Comparison of ENCODE assay signal across 24 mouse cellular contexts in genomic region chr9:96756638-96757435, GRCm38 (mm10). TPM values are rescaled to one million over a fixed set of nuclear protein-coding genes. Genes with fewer than 3 reads are reported as not detected.
DNase-seq lines count a peak whose midpoint lies in the region; ATAC-seq and TF ChIP-seq lines count a peak whose summit lies in the region.
"Had no signal": no experiment of that assay in that cellular context is flagged by ENCODE, and none has a peak within 500 bp of the region (broad histone marks: within the 10 kb centered on the region; RNA-seq: fewer than 3 reads in every experiment).

No protein-coding gene starts in this region.

- H3K27ac ChIP-seq in CH12.LX (ENCODE audit: insufficient read depth, low read depth), result peak overlapping the region; percentile 88
- no peak overlapping the region for H3K27ac ChIP-seq in stomach, postnatal 0 days (replicated peaks)
- no peak overlapping the region for H3K27ac ChIP-seq in heart, embryonic 11.5 days (ENCODE audit: low read depth, low read length)
- H3K27ac ChIP-seq: embryonic facial prominence, embryonic 12.5 days; embryonic facial prominence, embryonic 15.5 days; forebrain, embryonic 12.5 days; heart, adult 2 months; heart, embryonic 10.5 days; hindbrain, embryonic 12.5 days; hindbrain, embryonic 15.5 days; intestine, embryonic 15.5 days had no signal

- no peak for TF ChIP-seq RAD21 in CH12.LX (IDR thresholded peaks at IDR 0.05; ENCODE audit: low read depth, low read length)

- no peaks in the 10 kb centered on the region for H3K36me3 ChIP-seq in CH12.LX (replicated peaks in 1 of 2; ENCODE audit: control insufficient read depth in 1 of 2, insufficient read depth in 1 of 2, low read length in 1 of 2)
- H3K36me3 ChIP-seq in myocyte (ENCODE audit: control insufficient read depth, insufficient read depth), result no peaks in the 10 kb centered on the region
- no peaks in the 10 kb centered on the region for H3K36me3 ChIP-seq in stomach, postnatal 0 days (ENCODE audit: control insufficient read depth, insufficient read depth, low read length)
- H3K36me3 ChIP-seq in heart, embryonic 11.5 days (ENCODE audit: control insufficient read depth, insufficient read depth, low read length), result no peaks in the 10 kb centered on the region
- H3K36me3 ChIP-seq: embryonic facial prominence, embryonic 12.5 days; embryonic facial prominence, embryonic 15.5 days; forebrain, embryonic 12.5 days; heart, embryonic 10.5 days; hindbrain, embryonic 12.5 days; hindbrain, embryonic 15.5 days; intestine, embryonic 15.5 days had no signal

- dilution Hi-C loops in CH12.LX (cut with MboI; ENCODE audit: extremely low pct_ligation_motif_present, extremely low pct_unique_long_range_greater_than_20kb, low sequenced_read_pairs), result no loop called here

- no peak overlapping the region for H3ac ChIP-seq in myocyte (ENCODE audit: control insufficient read depth, insufficient read length)

- ATAC-seq in erythroblast, adult 5-6 weeks (replicated peaks; ENCODE audit: low FRiP score, poor library complexity, severe bottlenecking), result no peak
- no peak for ATAC-seq in stomach, postnatal 0 days (ENCODE audit: low FRiP score, low TSS enrichment)
- no peak for ATAC-seq in heart, embryonic 11.5 days (replicated peaks; ENCODE audit: insufficient number of reproducible peaks, low FRiP score, low TSS enrichment)
- ATAC-seq: forebrain, embryonic 16.5 days; intestine, embryonic 15.5 days; Patski had no signal

- TF ChIP-seq POLR2A in CH12.LX (IDR thresholded peaks at IDR 0.05; ENCODE audit: low read depth, low read length) (no peak), myocyte (IDR thresholded peaks at IDR 0.05; ENCODE audit: insufficient read length, low read depth) (no peak)

- peak; percentile 79 for TF ChIP-seq EP300 in CH12.LX (IDR thresholded peaks at IDR 0.05; ENCODE audit: low read length)
- TF ChIP-seq EP300 in stomach, postnatal 0 days (optimal IDR thresholded peaks at IDR 0.05), result no peak

- WGBS in stomach, postnatal 0 days, result 83% methylated on average over 9 of the region's 9 CpGs
- 73% methylated on average over 9 of the region's 9 CpGs for WGBS in heart, embryonic 11.5 days (ENCODE audit: insufficient replicate concordance)

- H3K4me3 ChIP-seq in CH12.LX (replicated peaks in 1 of 3; ENCODE audit: low read depth in 2 of 3, low read length in 2 of 3, poor library complexity in 1 of 3) (no peak overlapping the region), myocyte (no peak overlapping the region)
- no peak overlapping the region for H3K4me3 ChIP-seq in stomach, postnatal 0 days (ENCODE audit: low read depth, low read length)
- no peak overlapping the region for H3K4me3 ChIP-seq in heart, embryonic 11.5 days (ENCODE audit: low read depth, low read length)
- H3K4me3 ChIP-seq: embryonic facial prominence, embryonic 12.5 days; embryonic facial prominence, embryonic 15.5 days; erythroblast, embryonic 14.5 days; forebrain, embryonic 12.5 days; heart, adult 2 months; heart, embryonic 10.5 days; hindbrain, embryonic 12.5 days; hindbrain, embryonic 15.5 days; intestine, embryonic 15.5 days had no signal

- H3K9me3 ChIP-seq in CH12.LX (replicated peaks; ENCODE audit: low read length), result peaks cover 2% of the 10 kb centered on the region
- no peaks in the 10 kb centered on the region for H3K9me3 ChIP-seq in stomach, postnatal 0 days (ENCODE audit: control insufficient read depth, low read length)
- no peaks in the 10 kb centered on the region for H3K9me3 ChIP-seq in heart, embryonic 11.5 days (replicated peaks; ENCODE audit: control insufficient read depth, low read length)
- H3K9me3 ChIP-seq: embryonic facial prominence, embryonic 12.5 days; embryonic facial prominence, embryonic 15.5 days; forebrain, embryonic 12.5 days; heart, embryonic 10.5 days; hindbrain, embryonic 12.5 days; hindbrain, embryonic 15.5 days; intestine, embryonic 15.5 days had no signal

- peak overlapping the region; percentile 52 for H3K4me2 ChIP-seq in CH12.LX (ENCODE audit: insufficient read depth, low read depth, poor library complexity, severe bottlenecking)
- no peak overlapping the region for H3K4me2 ChIP-seq in myocyte (ENCODE audit: low read depth)
- H3K4me2 ChIP-seq in stomach, postnatal 0 days (replicated peaks; ENCODE audit: low read depth), result no peak overlapping the region
- H3K4me2 ChIP-seq in heart, embryonic 11.5 days, result no peak overlapping the region
- H3K4me2 ChIP-seq: embryonic facial prominence, embryonic 12.5 days; embryonic facial prominence, embryonic 15.5 days; forebrain, embryonic 12.5 days; hindbrain, embryonic 12.5 days; hindbrain, embryonic 15.5 days; intestine, embryonic 15.5 days had no signal

- H3K79me2 ChIP-seq in CH12.LX (replicated peaks; ENCODE audit: control insufficient read depth, extremely low read depth, insufficient read depth, poor library complexity, severe bottlenecking) (peaks cover 3% of the 10 kb centered on the region; the same call in 1 of the 2 replicates), myocyte (ENCODE audit: control insufficient read depth, insufficient read depth) (peaks cover 3% of the 10 kb centered on the region)

- peaks cover 24 to 50% of the 10 kb centered on the region in 2 experiments for H3K4me1 ChIP-seq in CH12.LX (ENCODE audit: control insufficient read depth in 1 of 2, insufficient read depth in 2 of 2)
- peaks cover 3% of the 10 kb centered on the region; the same call in 1 of the 2 replicates for H3K4me1 ChIP-seq in stomach, postnatal 0 days (replicated peaks; ENCODE audit: control insufficient read depth, insufficient read depth)
- H3K4me1 ChIP-seq in heart, embryonic 11.5 days (ENCODE audit: control insufficient read depth, insufficient read depth, low read length), result peaks cover 15% of the 10 kb centered on the region

- 0 out of 4 replicates have a peak, but pooled peaks of 1 of the 2 experiments have one; percentile 0 for TF ChIP-seq CTCF in CH12.LX (conservative IDR thresholded peaks at IDR 0.05 in 1 of 2, IDR thresholded peaks at IDR 0.05 in 1 of 2; ENCODE audit: low read depth in 2 of 2, low read length in 2 of 2)
- TF ChIP-seq CTCF in stomach, postnatal 0 days (IDR thresholded peaks at IDR 0.05; ENCODE audit: low read depth), result no peak

- H3K9ac ChIP-seq in CH12.LX (ENCODE audit: insufficient read depth, low read depth), result no peak overlapping the region
- no peak overlapping the region for H3K9ac ChIP-seq in stomach, postnatal 0 days (ENCODE audit: low read length)
- no peak overlapping the region for H3K9ac ChIP-seq in heart, embryonic 11.5 days (ENCODE audit: low read depth, low read length)
- H3K9ac ChIP-seq: embryonic facial prominence, embryonic 12.5 days; embryonic facial prominence, embryonic 15.5 days; forebrain, embryonic 12.5 days; hindbrain, embryonic 12.5 days; hindbrain, embryonic 15.5 days; intestine, embryonic 15.5 days had no signal

- H3K27me3 ChIP-seq in CH12.LX (replicated peaks) (no peaks in the 10 kb centered on the region), myocyte (ENCODE audit: control insufficient read depth, insufficient read depth, insufficient read length) (no peaks in the 10 kb centered on the region)
- H3K27me3 ChIP-seq in stomach, postnatal 0 days (ENCODE audit: control insufficient read depth, insufficient read depth, low read length), result no peaks in the 10 kb centered on the region
- no peaks in the 10 kb centered on the region for H3K27me3 ChIP-seq in heart, embryonic 11.5 days (ENCODE audit: control insufficient read depth, insufficient read depth, low read length)
- H3K27me3 ChIP-seq: embryonic facial prominence, embryonic 12.5 days; embryonic facial prominence, embryonic 15.5 days; forebrain, embryonic 12.5 days; hindbrain, embryonic 12.5 days; hindbrain, embryonic 15.5 days; intestine, embryonic 15.5 days; Patski had no signal

- in situ Hi-C loops in CH12.LX (cut with MboI; ENCODE audit: low pct_ligation_motif_present, low pct_unique_long_range_greater_than_20kb, low sequenced_read_pairs), result loop anchor here (5.0 kb wide), 2 partner anchors 40 to 85 kb away; no protein-coding TSS in a partner anchor

- peak; percentile 86 for DNase-seq in CH12.LX (ENCODE audit: extremely low read depth)
- peak; percentile 40 for DNase-seq in induced T-regulatory cell, adult 2 months (ENCODE audit: low read depth)
- no peak for DNase-seq in stomach, postnatal 0 days (ENCODE audit: low spot score)
- DNase-seq: adrenal gland, postnatal 10 days; cerebellum, adult 11 months; cerebellum, adult 2 months; cerebellum, adult 9-11 months; cerebellum, postnatal 25 days; gastrocnemius, postnatal 25 days; heart, adult 2 months; kidney, adult 11 months had no signal

TF ChIP-seq in CH12.LX, 34 proteins besides CTCF, POLR2A, EP300 and RAD21 (continues in another document):
- TF ChIP-seq ETS1 (conservative IDR thresholded peaks at IDR 0.05; ENCODE audit: low read depth, low read length) (peak; percentile 90), MAFK (IDR thresholded peaks at IDR 0.05; ENCODE audit: insufficient replicate concordance, low read length) (0 out of 2 replicates have a peak, but pooled peaks have one; percentile 54), ZNF384 (IDR thresholded peaks at IDR 0.05; ENCODE audit: low read depth, low read length) (0 out of 2 replicates have a peak, but pooled peaks have one; percentile 17), MEF2A (IDR thresholded peaks at IDR 0.05; ENCODE audit: borderline replicate concordance, low read depth, low read length) (peak; percentile 91), SIN3A (IDR thresholded peaks at IDR 0.05; ENCODE audit: low read length) (no peak; the same call in 1 of the 2 replicates), MAZ (IDR thresholded peaks at IDR 0.05; ENCODE audit: low read depth, low read length) (peak; percentile 15; the same call in 1 of the 2 replicates)

TF ChIP-seq in myocyte, 11 proteins besides CTCF, POLR2A, EP300 and RAD21:
- TF ChIP-seq MAX (IDR thresholded peaks at IDR 0.05; ENCODE audit: low read depth) (no peak), REST (IDR thresholded peaks at IDR 0.05; ENCODE audit: insufficient read depth, insufficient read length) (no peak), USF1 (IDR thresholded peaks at IDR 0.05; ENCODE audit: low read depth) (peak; percentile 5), SRF (IDR thresholded peaks at IDR 0.05; ENCODE audit: control insufficient read depth, insufficient read length, low read depth) (no peak), POLR2AphosphoS2 (IDR thresholded peaks at IDR 0.05; ENCODE audit: insufficient read length, low read depth) (no peak), CEBPB (IDR thresholded peaks at IDR 0.05; ENCODE audit: insufficient read depth, poor library complexity, severe bottlenecking) (0 out of 2 replicates have a peak, but pooled peaks have one; percentile 3)

RNA-seq across cellular contexts. Expression of gene Zbtb38, which starts 4.2 kb away (rescaled TPM):
- total RNA-seq in CH12.LX (2012; rRNA removed) (83.6 and 102 TPM in 2 replicates), CH12.LX (2014; rRNA removed) (67.9 and 68.8 TPM in 2 replicates)
- polyA plus RNA-seq in CH12.LX (2012; ENCODE audit: insufficient read length, low read depth) (51.7 and 53.0 TPM in 2 replicates), myocyte (2012; fragmentation: generic; extraction: Trizol) (9.1 TPM)
- total RNA-seq in erythroblast, adult 5-6 weeks (2015; ENCODE audit: low replicate concordance), result 4.8 and 7.1 TPM in 2 replicates
- total RNA-seq in erythroblast, adult 5-6 weeks (2017; ENCODE audit: low replicate concordance), result 4.9 and 6.0 TPM in 2 replicates
- polyA plus RNA-seq in stomach, postnatal 0 days (2015; fragmentation: Nextera tagmentation; extraction: Ambion mirVana), result 13.9 and 15.3 TPM in 2 replicates
- 22.7 and 24.7 TPM in 2 replicates for polyA plus RNA-seq in heart, embryonic 11.5 days (2014; fragmentation: Nextera tagmentation; extraction: Ambion mirVana)
